Mouse (Mus musculus) mouse embryonic stem cell (cell line): ENCODE measurements around the gene Krtap19-2.

Source experiments
- in situ Hi-C, 2 experiments: fragments of 300-500 bp; cut with MboI; formaldehyde crosslinking; loops; 1 replicate in 1 of 2; 3 replicates in 1 of 2; pipeline ENCODE4 v1.14.3; 2019 to 2020; ENCODE audit warnings: low sequenced_read_pairs in 2 of 2, low pct_unique_long_range_greater_than_20kb in 1 of 2, mixed read lengths in 1 of 2; ENCODE audit not compliant: unreplicated experiment in 1 of 2

Krtap19-2 gene

GRCm38 (mm10) chr16:88874169-88874568, at the start of gene Krtap19-2:
TSS of gene Krtap19-2 (minus strand) at chr16:88874269.
- in situ Hi-C loops: no loop called here

- in situ Hi-C loops: no loop called here
These were observed 22.3 kb upstream of the Krtap19-2 start, which contains the start of gene Krtap19-5 for GRCm38 (mm10) chr16:88896357-88896756. TSS of gene Krtap19-5 (minus strand) at chr16:88896457.

- in situ Hi-C loops: no loop called here
These were observed 12.8 kb upstream of the Krtap19-2 start for GRCm38 (mm10) chr16:88886870-88887269.

GRCm38 (mm10) chr16:88884989-88885388, 10.9 kb upstream of the Krtap19-2 start, which contains the start of gene Krtap19-4:
TSS of gene Krtap19-4 (minus strand) at chr16:88885089.
- in situ Hi-C loops: no loop called here

- in situ Hi-C loops: no loop called here
These were observed 3.9 kb upstream of the Krtap19-2 start, which contains the start of gene Krtap19-3 for GRCm38 (mm10) chr16:88877938-88878337. TSS of gene Krtap19-3 (minus strand) at chr16:88878038.

- in situ Hi-C loops: no loop called here
These were observed 4.8 kb downstream of the Krtap19-2 start, which contains the start of gene Krtap19-1 for GRCm38 (mm10) chr16:88869311-88869710. TSS of gene Krtap19-1 (minus strand) at chr16:88869411.

GRCm38 (mm10) chr16:88864887-88865407, 9.1 kb downstream of the Krtap19-2 start:
- in situ Hi-C loops: no loop called here

GRCm38 (mm10) chr16:88851450-88851849, 22.6 kb downstream of the Krtap19-2 start:
- in situ Hi-C loops: no loop called here

GRCm38 (mm10) chr16:88848558-88848957, 25.5 kb downstream of the Krtap19-2 start:
- in situ Hi-C loops: no loop called here

- in situ Hi-C loops: no loop called here
These were observed 26.7 kb downstream of the Krtap19-2 start for GRCm38 (mm10) chr16:88847363-88847762.

GRCm38 (mm10) chr16:88826978-88827377, 47.1 kb downstream of the Krtap19-2 start:
- in situ Hi-C loops: no loop called here

- in situ Hi-C loops: no loop called here
These were observed 47.9 kb downstream of the Krtap19-2 start, which contains the start of gene Krtap14 for GRCm38 (mm10) chr16:88826095-88826652. TSS of gene Krtap14 (minus strand) at chr16:88826145.

GRCm38 (mm10) chr16:88823736-88824135, 50.3 kb downstream of the Krtap19-2 start:
- in situ Hi-C loops: no loop called here
